9 mouse cellular contexts compared by ENCODE assay signal in the genomic region with DNA sequence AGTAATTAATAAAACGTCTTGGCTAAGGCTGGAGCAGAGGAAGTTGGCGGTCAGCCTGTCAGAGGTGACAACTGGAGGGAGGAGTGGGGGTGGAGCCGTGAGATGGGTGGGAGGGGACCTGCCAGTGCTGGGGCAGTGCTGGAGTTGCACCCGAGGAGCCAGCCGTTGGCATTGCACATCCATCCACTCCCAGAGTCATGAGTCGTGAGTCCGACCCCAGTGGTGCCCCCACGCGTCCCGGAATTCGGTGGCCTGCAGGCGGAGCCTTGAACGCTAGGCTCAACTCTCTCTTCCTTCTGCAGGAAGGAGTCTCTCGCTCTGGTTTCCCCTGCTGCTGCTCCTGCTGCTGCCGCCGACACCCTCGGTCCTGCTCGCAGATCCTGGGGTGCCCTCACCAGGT. TPM values are rescaled to one million over a fixed set of nuclear protein-coding genes. Genes with fewer than 3 reads are reported as not detected.
DNase-seq lines count a peak whose midpoint lies in the region; ATAC-seq lines count a peak whose summit lies in the region.
"Had no signal": no experiment of that assay in that cellular context is flagged by ENCODE, and none has a peak within 500 bp of the region (broad histone marks: within the 10 kb centered on the region; RNA-seq: fewer than 3 reads in every experiment).

A gene (plus strand): TSS at position 61 of the 400 bp plus-strand sequence.

- peak within 1 kb of the TSS; percentile 41 for H3K9ac ChIP-seq in forebrain, embryonic 14.5 days (ENCODE audit: low read length)
- H3K9ac ChIP-seq in hindbrain, embryonic 14.5 days, result peak within 1 kb of the TSS; percentile 30

- no peaks in the 10 kb centered on the region for H3K27me3 ChIP-seq in forebrain, embryonic 14.5 days (replicated peaks; ENCODE audit: control insufficient read depth, insufficient read depth, low read length)
- H3K27me3 ChIP-seq in hindbrain, embryonic 14.5 days (ENCODE audit: control insufficient read depth, insufficient read depth, low read length), result 0 out of 2 replicates have a peak, but pooled peaks cover 11% of the 10 kb centered on the region

- peak within 1 kb of the TSS; percentile 53 for H3K4me2 ChIP-seq in forebrain, embryonic 14.5 days (ENCODE audit: low read length)
- peak within 1 kb of the TSS; percentile 51 for H3K4me2 ChIP-seq in hindbrain, embryonic 14.5 days (replicated peaks)

- no peak within 1 kb of the TSS for H3K27ac ChIP-seq in forebrain, embryonic 14.5 days (ENCODE audit: low read depth, low read length)
- no peak within 1 kb of the TSS for H3K27ac ChIP-seq in hindbrain, embryonic 14.5 days

- no peaks in the 10 kb centered on the region for H3K9me3 ChIP-seq in forebrain, embryonic 14.5 days (replicated peaks; ENCODE audit: control insufficient read depth, low read length)
- no peaks in the 10 kb centered on the region for H3K9me3 ChIP-seq in hindbrain, embryonic 14.5 days (ENCODE audit: control insufficient read depth, low read length)
- H3K9me3 ChIP-seq: G1E had no signal

- DNase-seq in gastrocnemius, adult 18-20 months (ENCODE audit: low spot score), result peak; percentile 32
- DNase-seq in gastrocnemius, adult 8-10 months (ENCODE audit: low spot score in 2 of 2), result no peak
- peak; percentile 60 for DNase-seq in adrenal gland, postnatal 10 days
- DNase-seq in forebrain, embryonic 14.5 days (ENCODE audit: low spot score), result peak; percentile 23
- DNase-seq in hindbrain, embryonic 14.5 days (ENCODE audit: low spot score), result no peak
- DNase-seq in layer of hippocampus, postnatal 36 days, result peak in 1 of 2 experiments; percentile 33
- DNase-seq in lung, postnatal 4 days, result peak; percentile 84 to 87
- DNase-seq in spleen, postnatal 36 days (ENCODE audit: low spot score in 2 of 2), result peak; percentile 24 to 48

- peak within 1 kb of the TSS; percentile 26 for H3K4me3 ChIP-seq in forebrain, embryonic 14.5 days (ENCODE audit: low read depth, low read length)
- peak within 1 kb of the TSS; percentile 28 for H3K4me3 ChIP-seq in hindbrain, embryonic 14.5 days (replicated peaks; ENCODE audit: low read length)

- H3K4me1 ChIP-seq in forebrain, embryonic 14.5 days (ENCODE audit: control insufficient read depth, insufficient read depth, low read length), result no peaks in the 10 kb centered on the region; the same call in 1 of the 2 replicates
- no peaks in the 10 kb centered on the region for H3K4me1 ChIP-seq in hindbrain, embryonic 14.5 days (replicated peaks; ENCODE audit: control insufficient read depth, insufficient read depth, low read length)

- 1% methylated on average over 18 of the region's 18 CpGs for WGBS in forebrain, embryonic 14.5 days
- 2% methylated on average over 18 of the region's 18 CpGs for WGBS in hindbrain, embryonic 14.5 days

- ATAC-seq in forebrain, embryonic 14.5 days, result peak; percentile 44; the same call in 1 of the 2 replicates
- peak; percentile 19; the same call in 1 of the 2 replicates for ATAC-seq in hindbrain, embryonic 14.5 days (ENCODE audit: low FRiP score)

- no peaks in the 10 kb centered on the region for H3K36me3 ChIP-seq in forebrain, embryonic 14.5 days (ENCODE audit: control insufficient read depth, insufficient read depth, low read length)
- H3K36me3 ChIP-seq in hindbrain, embryonic 14.5 days (replicated peaks; ENCODE audit: control insufficient read depth, insufficient read depth), result no peaks in the 10 kb centered on the region
- H3K36me3 ChIP-seq: G1E had no signal

RNA-seq across cellular contexts. Expression of the gene that starts here (rescaled TPM):
- total RNA-seq in gastrocnemius, adult 18-20 months (2021), result 1 to 10 TPM; 3.0 to 3.8 TPM
- 1 to 10 TPM; 2.1 to 5.4 (median 2.4) TPM for total RNA-seq in gastrocnemius, adult 8-10 months (2022)
- 10 to 100 TPM; 12.1 to 13.0 TPM for total RNA-seq in adrenal gland, postnatal 10 days (2021)
- 3.7 and 3.8 TPM in 2 replicates for polyA plus RNA-seq in forebrain, embryonic 14.5 days (2014; fragmentation: Nextera tagmentation; extraction: Ambion mirVana)
- polyA plus RNA-seq in hindbrain, embryonic 14.5 days (2014; fragmentation: Nextera tagmentation; extraction: Ambion mirVana), result 6.5 and 7.6 TPM in 2 replicates
- 10 to 100 TPM; 16.1 to 16.9 TPM for total RNA-seq in layer of hippocampus, postnatal 36 days (2021)

Comparison
In these comparisons a context has a peak if more than half of its experiments do, and no peak if none do; other contexts are left out.
1. DNase-seq: peak in gastrocnemius, adult 18-20 months (single experiment), adrenal gland, postnatal 10 days (single experiment), forebrain, embryonic 14.5 days (single experiment), lung, postnatal 4 days (2 of 2) and spleen, postnatal 36 days (2 of 2); none in gastrocnemius, adult 8-10 months (0 of 2) and hindbrain, embryonic 14.5 days (single experiment).